Mouse (Mus musculus): ENCODE measurements around the gene AW011738.

The AW011738 gene

DNA sequence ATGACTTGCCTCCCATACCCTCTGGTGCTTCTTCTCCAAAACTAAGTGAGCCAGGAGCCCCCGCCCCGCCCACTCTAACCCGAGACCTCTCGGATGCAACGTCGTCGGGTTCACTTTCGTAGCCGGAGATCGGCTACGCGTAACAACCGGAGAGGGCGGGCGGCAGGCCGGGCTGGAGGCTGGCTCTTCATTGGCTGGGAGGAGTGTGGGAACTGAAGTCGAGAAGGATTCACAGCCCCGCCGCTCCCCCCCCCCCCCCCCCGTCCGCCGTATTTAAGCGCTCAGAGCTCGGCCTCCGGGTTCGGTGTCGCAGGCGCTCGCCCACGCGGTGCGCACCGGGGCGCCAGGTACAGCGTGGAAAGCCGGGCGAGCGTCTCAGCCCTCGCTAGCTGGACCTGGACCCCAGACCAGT, at the start of gene AW011738:
AW011738 (plus strand) TSS at position 304 of the 412 bp plus-strand sequence.
- no peak for DNase-seq (ENCODE audit: extremely low spot score, low read depth, low spot score)

DNA sequence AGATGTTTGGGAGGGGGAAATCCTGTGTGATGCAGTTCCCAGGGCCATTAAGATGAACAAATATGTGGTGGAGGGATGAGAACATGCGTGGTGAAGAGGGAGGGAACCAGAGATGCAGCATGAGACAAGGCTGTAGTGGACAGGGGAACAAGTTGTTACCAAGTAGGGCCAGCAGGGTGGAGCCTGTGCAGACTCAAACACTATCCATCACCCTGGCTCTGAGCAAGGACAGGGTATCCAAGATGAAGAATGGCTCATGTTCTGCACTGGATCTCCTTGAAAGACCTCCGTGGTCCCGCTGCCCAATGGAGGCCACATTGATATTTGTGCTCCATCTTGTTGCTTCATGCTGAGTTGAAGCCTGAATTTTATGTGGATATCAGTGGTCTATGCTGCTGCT, 48.3 kb upstream of the AW011738 start:
- no peak for DNase-seq (ENCODE audit: extremely low spot score, low read depth, low spot score)

DNA sequence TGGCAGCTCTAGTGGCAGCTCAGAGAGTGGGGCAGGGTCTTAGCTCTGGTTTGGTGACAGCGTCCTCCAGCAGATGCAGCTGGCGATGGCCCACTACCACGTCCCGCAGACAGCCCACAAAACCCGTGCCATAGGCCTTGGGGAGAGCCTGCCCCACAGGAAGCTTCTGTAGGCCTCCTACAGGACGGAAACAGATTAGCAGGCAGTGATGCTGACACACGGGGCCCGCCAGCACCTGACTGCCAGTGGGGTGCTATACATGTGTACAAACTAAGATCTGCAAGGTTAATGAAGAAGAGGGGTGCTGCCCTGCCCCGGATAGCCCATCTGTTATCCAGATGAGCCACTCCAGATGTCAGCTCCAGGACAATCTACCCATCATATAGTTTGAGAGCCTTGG, 36.6 kb upstream of the AW011738 start:
- DNase-seq (ENCODE audit: extremely low spot score, low read depth, low spot score), result no peak

DNA sequence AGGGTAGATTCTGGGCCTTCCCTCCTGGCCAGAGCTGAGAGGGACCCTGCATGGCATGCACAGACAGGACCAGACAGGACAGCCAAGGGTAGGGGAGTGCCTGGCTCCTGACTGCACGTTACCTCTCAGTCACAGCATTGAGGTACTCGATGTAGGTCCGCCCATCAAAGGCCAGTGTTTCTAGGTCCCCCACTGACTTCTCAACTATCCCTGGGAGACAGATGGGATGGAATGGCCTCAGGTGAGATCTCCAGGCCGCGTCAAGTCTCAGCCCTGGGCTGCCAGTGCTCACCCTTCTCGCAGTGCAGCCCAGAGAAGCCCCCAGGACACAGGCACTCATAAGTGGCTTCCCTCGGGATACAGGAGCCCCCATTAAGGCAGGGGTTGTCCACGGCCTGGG, 34.5 kb upstream of the AW011738 start:
- no peak for DNase-seq (ENCODE audit: extremely low spot score, low read depth, low spot score)

DNA sequence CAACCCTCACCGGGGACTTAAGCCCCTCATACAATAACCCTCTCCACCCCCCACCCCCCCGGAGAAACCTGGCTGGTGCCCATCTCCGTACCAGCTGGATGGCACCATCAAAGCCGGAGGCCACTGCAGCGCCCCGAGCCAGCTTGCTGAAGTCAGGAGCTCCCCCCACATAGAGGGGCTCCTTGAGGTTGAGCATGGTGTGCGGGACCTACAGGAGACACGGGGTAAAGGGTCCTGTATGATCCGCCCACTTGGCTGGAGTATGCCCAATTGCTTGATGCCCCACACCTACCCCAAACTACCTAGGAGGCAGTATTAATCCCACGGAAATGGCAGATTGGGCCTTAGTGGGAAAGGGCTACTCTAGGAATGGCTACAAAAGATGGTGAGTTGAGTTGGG, 34.0 kb upstream of the AW011738 start:
- DNase-seq (ENCODE audit: extremely low spot score, low read depth, low spot score), result no peak

DNA sequence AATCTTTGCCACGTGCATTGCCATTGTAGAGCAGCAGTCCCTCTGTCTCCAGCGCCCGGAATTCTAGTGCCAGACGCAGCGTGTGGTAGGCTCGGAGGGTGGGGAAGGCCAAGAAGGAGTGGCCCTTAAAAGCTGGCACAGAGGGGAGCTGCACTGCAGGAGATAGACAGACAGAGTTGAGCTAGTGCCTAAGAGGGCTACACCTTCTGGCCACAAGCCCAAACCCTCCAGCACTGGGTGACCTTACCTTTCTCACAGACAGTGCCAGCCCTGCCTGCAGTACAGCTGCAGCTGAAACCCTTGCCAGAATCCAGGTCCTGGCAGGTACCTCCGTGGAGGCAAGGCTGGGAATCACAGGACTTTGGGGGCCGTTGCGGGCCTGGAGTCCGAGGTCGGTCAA, 31.3 kb upstream of the AW011738 start:
- DNase-seq (ENCODE audit: extremely low spot score, low read depth, low spot score), result no peak

DNA sequence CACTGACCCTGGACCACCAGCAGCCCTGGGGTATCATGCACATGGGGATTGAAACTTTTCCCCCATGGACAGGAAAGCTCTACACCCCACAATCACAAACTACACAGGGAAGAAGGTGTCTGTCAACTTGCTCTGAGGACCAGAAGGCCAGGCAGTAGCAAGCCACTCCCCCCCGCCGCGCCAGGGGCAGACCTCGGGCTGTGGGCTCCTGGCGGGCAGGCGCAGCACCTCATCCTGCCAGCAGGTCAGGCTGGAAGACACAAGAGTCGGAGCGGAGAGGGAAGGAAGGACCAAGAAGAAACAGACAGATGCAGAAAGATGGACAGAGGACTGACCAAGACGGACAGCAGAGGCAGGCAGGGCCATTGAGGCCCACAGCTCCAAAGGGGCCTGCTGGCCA, 25.5 kb upstream of the AW011738 start:
- no peak for DNase-seq (ENCODE audit: extremely low spot score, low read depth, low spot score)

DNA sequence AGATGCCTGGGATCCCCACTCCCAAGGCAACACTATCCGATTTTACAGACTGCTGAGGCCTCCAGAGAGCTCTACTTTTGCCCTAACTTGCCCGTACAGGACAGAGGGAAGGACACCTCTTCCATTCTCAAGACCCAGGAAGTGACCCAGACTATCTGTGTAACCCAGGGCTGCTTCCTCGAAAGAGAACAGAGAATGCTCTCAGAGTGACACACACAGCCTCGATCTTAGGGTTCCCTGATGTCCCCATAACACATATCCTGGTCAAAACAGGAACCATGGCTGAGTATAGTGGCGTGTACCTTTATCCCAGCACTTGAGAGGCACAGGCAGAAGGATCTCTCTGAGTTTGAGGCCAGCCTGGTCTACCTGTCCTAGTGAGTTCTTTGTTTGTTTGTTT, 19.4 kb upstream of the AW011738 start:
- no peak for DNase-seq (ENCODE audit: extremely low spot score, low read depth, low spot score)

DNA sequence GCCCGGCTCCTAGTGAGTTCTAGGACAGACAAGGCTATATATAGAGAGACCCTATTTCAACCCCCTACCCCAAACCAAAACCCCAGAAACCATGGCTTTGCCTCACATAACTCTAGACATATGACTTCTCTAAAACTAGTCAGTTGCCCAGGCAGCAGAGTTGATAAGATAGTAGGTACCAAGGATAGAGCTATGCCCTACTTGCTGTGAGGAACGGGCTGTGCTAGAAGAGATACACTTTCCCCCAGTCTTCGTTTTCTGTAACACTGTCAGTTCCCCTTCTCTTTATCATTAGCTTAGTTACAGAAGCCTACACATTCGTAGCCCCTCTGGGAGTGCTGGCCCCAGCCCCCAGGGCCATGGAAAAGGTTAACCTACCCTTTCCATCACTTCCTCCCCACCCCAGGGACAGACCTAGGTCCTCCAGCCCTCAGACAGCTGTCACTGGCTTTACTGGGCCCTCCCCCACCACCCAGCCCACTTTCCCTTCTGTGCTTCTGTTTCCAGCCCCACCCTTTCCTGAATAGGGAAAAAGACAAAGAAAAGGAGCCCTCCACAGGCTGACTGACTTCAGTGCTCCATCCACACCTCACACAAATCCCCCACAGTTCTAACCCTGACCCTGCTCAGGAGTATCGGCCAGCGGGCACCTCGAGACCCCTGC, 18.7 kb upstream of the AW011738 start:
- DNase-seq (ENCODE audit: extremely low spot score, low read depth, low spot score), result no peak

DNA sequence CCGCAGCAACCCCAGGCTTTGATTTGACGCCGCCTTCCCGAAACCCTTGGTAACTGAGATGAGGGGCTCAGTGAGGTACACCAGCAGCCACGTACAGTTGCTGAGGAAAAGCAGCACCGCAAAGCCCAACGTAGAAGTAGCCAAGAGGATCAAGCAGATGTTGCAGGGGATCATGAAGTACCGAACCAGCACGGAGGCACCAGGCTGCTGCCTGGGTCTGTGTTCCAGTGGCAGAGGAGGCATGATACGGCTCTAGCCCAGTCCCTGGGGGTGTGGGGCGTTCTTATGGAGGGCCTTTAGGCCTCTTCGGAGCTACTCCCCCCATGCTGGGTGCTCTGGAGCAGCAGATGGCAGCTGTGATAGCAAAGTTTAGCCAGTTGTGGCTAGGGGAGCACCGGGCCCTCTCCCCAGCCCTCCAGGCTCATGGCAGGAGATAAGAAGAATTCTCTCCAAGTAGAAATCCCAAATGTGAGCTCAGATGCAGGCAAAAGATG, 17.6 kb upstream of the AW011738 start:
- DNase-seq (ENCODE audit: extremely low spot score, low read depth, low spot score), result no peak

DNA sequence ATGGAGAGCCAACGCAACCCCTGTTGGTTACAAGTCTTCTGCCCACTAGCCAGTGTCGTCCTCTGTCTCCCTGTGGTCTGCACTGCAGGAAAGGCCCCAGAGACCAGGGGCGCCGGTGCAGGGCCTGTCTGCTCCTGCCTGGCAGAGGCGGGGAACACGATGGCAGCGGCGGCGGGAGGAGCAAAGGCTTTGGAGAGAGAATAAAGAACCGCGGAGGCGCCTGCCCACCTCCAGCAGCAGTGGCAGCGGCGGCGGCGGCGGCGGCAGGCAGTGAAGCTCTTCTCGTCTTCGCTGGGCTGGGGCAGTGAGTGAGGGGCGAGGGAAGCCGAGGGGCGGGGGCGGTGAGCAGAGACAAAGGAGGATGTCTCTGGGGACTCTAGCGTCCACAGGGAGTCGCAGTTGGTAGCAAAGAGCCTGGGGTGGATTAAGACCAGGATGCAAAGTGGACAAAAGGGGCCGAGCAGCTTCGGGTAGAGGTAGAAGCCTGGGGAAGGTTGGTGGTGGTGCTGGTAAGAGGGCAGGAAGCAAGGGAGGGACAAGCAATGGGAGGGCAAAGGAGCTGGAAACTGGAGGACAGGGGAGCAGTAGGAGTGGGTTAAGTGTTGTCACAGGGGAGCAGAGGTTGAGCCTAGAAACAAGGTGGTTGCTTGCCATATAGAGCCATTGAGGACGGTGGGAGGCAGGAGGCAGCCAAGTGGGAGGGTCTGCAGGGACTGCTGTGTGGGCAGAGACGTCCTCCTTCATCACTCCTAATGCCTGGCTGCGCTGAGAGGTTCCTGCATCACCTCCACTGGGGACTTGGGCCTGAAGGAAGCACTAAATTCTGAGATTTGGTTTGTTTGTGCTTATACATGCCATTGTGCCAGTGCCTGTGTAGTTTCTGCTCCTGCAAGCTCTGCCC, 16.9 kb upstream of the AW011738 start:
- no peak for DNase-seq (ENCODE audit: extremely low spot score, low read depth, low spot score)

DNA sequence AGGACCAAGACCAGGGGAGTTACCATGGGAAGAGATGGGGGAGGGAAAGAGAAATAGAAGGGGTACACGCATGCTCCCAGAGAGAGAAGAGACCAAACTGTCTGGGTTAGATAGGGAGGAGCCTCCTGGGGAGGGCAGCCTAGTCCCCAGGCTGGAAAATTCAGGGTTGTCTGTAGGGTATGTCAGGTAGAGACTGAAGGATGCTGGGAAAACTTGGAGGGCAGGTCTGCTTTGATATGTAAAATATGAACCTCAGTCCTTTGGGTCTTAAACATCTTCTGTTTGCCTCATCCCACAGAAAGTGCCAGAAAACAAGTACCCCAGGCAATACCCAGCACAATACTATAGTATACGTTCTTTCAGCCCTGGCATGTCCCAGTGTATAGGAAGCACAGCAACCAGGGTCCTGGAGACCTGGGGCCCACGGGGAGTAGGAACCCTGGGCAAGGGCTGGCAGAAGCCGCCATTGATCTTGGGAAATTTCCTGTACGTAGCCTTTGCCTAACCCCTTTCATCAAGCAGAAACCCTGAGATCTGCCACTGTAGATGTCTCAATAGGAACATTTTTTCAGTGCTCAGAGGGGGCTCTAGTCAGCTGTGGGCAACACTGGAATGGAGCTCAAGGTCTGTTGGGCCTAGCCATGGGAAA, 14.8 kb upstream of the AW011738 start:
- DNase-seq (ENCODE audit: extremely low spot score, low read depth, low spot score), result no peak

DNA sequence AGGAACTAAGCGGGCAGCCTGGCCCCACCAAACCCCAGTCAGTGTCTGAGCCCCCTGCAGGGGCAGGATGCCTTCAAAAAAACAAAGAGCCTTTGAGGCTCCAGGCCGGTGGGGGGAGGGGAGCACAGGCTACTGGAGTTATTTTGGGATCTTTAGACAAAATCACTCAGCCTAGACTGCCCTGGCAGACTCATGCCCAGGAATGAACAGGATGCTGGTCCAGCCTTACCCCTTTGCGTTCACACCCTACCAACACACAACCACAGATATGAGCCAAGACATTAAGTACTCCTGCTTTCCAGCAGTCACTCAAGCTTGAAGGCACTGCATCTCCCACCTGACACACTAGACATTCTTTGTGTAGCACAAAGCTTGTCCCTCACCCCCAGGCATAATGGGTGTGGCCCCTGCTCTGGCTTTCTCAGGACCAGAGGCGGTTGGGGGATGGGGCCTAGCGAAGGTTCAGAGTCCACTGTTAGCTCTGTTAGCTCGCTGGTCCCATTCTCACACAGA, 14.2 kb upstream of the AW011738 start:
- no peak for DNase-seq (ENCODE audit: extremely low spot score, low read depth, low spot score)

DNA sequence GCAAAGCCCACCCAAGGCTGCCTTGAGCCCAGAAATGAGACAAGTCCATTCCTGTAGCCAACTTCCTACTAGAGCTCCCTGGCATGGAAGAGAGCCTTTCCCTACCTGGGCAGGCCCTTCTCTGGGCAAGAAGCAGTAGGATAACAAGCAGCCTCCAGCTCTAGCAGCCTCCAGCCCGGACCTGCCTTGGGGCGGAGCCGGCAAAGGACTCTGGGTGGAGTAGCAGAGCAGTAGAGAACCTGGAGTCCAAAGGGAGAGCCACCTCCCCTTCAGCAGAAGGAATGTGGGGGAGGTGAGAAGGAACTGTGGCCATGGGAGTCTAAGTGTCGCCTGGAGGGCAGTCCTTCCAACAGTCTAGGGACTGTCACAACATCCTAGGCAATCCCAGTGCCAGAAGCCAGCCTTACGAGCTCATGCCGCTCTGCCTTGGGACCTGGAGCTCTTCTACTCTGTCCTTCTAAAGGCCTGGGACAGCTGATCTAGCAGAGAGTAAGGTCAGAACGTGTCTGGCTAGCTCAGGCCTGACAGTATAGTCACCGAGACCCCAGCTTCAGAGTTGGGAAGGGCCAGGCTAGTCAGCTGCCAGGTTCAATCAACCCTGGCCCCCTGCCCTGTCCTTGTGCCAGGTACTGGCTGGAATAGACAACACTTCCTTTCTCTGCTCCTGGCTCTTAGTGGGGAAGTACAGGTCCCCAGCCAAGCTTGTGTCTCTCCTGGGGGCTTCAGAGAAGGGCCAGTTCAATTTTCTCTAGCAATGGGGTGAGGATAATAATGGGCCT, 10.5 kb upstream of the AW011738 start:
- DNase-seq (ENCODE audit: extremely low spot score, low read depth, low spot score), result no peak

DNA sequence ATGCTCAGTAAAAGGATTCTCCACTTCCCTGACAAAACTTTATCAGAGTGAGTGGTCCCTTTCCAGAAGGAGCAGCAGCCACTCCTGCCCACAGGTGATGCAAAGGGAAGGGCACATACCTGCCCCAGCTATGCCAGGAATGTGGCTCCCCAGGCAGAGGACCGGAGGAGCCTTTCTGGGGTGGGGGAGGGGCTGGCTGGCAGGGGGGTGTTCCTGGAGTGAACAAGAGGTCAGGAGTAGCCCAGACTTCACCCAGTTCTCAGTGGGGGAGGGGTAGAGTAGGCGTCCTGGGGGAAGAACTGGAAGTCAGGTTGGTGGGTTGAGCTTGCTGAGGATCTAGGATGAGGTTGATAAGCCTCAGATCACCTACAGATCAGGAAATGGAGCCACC, 9.9 kb upstream of the AW011738 start:
- DNase-seq (ENCODE audit: extremely low spot score, low read depth, low spot score), result no peak

DNA sequence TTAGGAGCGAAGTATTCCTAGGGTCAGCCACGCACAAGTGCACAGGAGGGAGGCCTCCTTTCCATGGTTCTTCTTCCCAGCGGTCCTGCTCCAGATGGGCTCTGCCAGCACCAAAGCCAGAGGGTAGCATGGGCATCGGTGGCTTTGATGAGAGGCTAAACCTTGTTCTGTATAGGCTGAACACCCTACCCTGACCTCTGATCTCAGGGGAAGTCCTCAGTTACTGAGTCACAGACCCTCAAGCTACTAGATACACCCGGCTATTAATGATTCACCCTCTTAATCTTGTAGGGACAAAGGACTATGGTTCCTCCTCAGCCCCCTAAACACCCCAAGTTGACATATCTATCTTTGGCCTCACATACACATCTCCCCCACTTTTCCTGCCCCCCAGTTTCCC, 9.2 kb upstream of the AW011738 start:
- DNase-seq (ENCODE audit: extremely low spot score, low read depth, low spot score), result no peak

DNA sequence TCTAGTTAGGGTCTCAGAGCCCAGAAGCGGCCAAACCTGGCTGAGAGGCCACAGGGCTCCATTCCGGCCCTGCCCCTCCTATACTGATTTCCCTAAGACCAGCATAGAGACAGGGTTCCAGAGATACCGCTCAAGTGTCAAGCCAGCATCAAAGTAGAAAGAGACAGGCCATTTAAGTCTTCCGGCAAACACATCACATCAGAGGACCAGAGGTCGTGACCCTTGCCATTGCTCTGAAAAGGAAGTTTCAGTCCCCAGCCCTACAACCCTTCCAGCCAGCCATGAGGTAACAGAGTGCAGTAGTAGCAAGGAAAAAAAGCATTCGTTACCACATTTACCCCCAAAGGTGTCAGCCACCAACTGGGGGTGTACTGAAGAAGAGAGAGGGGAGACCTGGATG, 8.8 kb upstream of the AW011738 start:
- no peak for DNase-seq (ENCODE audit: extremely low spot score, low read depth, low spot score)

DNA sequence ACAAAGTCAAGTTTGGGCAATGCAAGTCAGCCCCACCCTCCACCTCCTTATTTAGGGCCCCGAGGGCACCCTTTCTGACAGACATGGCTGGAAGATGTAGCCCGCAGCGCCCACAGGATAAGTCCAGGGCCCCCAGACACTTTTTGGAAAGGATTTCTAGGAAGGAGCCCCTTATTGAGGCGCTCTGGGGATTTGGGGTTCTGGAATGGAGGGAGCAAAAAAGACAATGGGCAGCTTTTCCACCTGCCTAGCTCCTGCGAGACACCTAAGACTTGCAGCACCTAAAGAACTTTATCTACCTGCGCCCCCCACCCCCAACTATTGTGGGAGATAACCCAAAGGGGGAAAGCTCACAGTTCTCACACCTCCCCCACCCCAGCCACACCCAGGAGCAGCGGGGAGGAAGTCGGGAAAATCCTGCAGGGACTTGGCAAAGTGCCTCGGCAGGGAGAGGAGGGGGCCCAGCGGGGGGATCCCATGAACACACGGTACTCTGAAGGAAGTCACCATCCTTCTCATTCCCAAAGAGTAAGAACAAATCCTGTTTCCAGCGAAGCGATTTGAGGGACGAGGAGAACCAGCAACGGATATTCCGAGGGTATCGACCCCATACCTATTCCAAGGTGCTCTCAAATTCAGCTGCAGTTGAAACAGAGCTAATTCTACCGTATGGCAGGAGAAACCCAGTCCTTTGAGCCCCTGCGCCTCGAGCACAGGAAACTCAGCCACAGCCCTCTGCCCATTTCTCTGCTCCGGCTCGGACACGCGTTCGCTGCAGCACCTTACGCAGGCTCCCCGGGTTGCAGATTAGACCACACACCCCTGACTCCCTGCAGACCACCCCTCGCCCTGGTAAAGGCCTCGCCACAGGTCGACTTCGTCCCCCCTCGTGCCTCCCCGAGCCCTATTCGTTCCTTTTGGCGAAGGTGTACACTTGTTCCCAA, 6.9 kb upstream of the AW011738 start:
- DNase-seq (ENCODE audit: extremely low spot score, low read depth, low spot score), result no peak

DNA sequence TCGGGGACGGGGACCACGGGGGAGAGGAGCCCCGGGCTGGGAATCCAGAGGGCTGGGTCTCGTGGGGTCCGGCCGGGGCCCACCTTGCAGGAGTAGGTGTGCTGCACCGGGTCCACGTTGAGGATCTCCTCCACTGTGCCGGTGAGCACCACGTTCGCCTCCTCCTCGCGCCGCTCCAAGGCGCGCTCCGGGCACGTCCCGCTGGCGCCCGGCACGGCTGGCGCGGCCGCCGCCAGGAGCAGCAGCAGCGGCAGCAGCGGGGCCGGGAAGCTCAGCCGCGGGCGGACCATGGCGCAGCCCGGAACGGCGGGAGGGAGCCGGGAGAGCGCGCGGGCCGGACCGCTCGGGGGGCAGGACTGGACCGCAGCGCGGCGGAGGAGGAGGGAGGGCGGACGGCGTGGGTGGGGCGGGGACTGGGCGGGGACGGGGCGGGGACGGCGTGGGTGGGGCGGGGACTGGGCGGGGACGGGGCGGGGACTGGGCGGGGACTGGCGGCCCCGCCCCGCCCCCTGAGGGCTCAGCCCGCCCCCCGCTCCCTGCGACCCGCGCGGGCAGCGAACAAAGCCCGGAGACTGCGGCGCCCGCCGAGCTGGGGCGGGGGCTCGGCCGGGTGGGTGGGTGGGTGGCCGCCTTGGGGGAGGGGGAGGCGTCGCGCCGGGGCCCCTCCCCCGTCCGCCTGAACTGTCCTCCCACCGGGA, 5.8 kb upstream of the AW011738 start, which contains the start of gene Agrn:
Agrn (minus strand) TSS at position 358 of the 698 bp plus-strand sequence.
- no peak for DNase-seq (ENCODE audit: extremely low spot score, low read depth, low spot score)

All from hindlimb bud, embryonic 11.5 days (tissue).